Mouse (Mus musculus): ENCODE data around the gene Poc1b. TPM values are rescaled to one million over a fixed set of nuclear protein-coding genes. Genes with fewer than 3 reads are reported as not detected.

Gene Poc1b
- polyA plus RNA-seq, 1 experiment: 0.49 TPM

DNA sequence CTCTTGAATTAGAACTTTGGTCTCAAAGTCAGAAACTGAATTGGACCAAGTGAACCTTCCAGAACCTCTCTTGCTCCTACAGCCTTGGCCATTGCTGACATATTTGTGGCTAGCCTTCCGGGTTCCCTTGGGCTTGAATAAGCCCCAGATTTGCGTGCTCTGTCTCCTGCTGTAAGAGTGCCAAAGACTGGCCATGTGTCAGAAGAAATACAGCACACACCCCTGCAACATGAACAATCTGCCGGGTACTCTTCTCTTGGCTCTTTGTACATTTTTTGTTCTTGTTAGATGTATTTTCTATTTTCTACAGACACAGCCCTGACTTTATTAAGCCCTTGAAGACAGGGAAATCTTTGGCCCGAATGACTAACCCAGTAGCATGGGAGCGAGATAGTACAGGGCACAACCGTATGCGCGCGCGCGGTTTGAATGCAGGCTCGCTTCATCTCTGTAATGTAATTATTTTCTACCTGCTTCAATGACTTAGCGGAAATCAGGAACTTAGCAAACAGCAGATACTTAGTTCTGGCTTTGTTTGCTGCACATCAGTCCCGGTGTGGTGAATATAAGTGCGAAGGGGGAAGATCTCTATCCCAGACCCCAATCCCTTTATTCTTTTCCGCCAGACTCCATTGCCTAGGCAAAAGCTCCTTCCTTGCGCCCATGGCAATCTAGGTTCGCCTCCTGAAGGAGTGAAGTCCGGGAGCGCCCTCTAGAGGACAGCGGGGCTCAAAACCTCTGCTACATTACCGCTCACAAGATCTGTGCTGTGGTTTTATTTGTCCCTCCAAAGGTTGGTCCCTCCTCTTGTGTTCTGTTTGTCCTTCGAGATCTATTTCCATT lies 22.2 kb upstream of the Poc1b start:
- Histone ChIP-seq H3K27me3 (ENCODE audit: control insufficient read depth) (no peaks in the 10 kb centered on the region), H3K36me3 (ENCODE audit: control insufficient read depth) (no peaks in the 10 kb centered on the region), H3K4me1 (ENCODE audit: control insufficient read depth) (no peaks in the 10 kb centered on the region), H3K4me3 (replicated peaks) (no peak overlapping the region), H3K9me3 (ENCODE audit: control insufficient read depth, low read length) (no peaks in the 10 kb centered on the region)
- TF ChIP-seq GATA1 (IDR thresholded peaks at IDR 0.05; ENCODE audit: low read length): no peak
- no peak for TF ChIP-seq TAL1 (IDR thresholded peaks at IDR 0.05; ENCODE audit: low read length)

DNA sequence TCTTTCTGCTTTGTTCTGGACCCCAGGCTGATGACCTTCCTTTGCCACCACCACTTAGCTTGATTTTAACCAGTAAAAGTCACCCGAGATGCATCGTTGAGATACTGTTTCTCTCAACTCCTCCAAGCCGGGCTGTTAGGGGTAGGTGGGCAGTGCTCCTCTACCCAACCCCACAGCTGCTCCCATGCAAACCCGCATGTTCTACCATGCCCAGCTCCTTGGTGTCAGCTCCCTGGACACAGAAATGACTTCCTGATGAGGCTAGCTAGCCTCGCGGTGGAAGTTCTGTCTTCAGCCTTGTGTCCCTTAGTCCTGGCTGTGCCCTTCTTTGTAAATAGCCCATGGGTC lies 21.6 kb upstream of the Poc1b start:
- no peaks in the 10 kb centered on the region for H3K36me3 ChIP-seq (ENCODE audit: control insufficient read depth)
- no peak for TF ChIP-seq TAL1 (IDR thresholded peaks at IDR 0.05; ENCODE audit: low read length)
- TF ChIP-seq GATA1 (IDR thresholded peaks at IDR 0.05; ENCODE audit: low read length): no peak
- no peak overlapping the region for H3K4me3 ChIP-seq (replicated peaks)
- no peaks in the 10 kb centered on the region for H3K4me1 ChIP-seq (ENCODE audit: control insufficient read depth)
- no peaks in the 10 kb centered on the region for H3K27me3 ChIP-seq (ENCODE audit: control insufficient read depth)
- H3K9me3 ChIP-seq (ENCODE audit: control insufficient read depth, low read length): no peaks in the 10 kb centered on the region

- no peaks in the 10 kb centered on the region for H3K9me3 ChIP-seq (ENCODE audit: control insufficient read depth, low read length)
- H3K27me3 ChIP-seq (ENCODE audit: control insufficient read depth): no peaks in the 10 kb centered on the region
- H3K4me1 ChIP-seq (ENCODE audit: control insufficient read depth): no peaks in the 10 kb centered on the region
- no peak for TF ChIP-seq GATA1 (IDR thresholded peaks at IDR 0.05; ENCODE audit: low read length)
- no peak for TF ChIP-seq TAL1 (IDR thresholded peaks at IDR 0.05; ENCODE audit: low read length)
- no peak overlapping the region for H3K4me3 ChIP-seq (replicated peaks)
- H3K36me3 ChIP-seq (ENCODE audit: control insufficient read depth): no peaks in the 10 kb centered on the region
These were observed 20.8 kb upstream of the Poc1b start for GRCm38 (mm10) chr10:99086029-99086428.

- TF ChIP-seq GATA1 (IDR thresholded peaks at IDR 0.05; ENCODE audit: low read length) (no peak), TAL1 (IDR thresholded peaks at IDR 0.05; ENCODE audit: low read length) (no peak)
- H3K4me1 ChIP-seq (ENCODE audit: control insufficient read depth): no peaks in the 10 kb centered on the region
- no peak overlapping the region for H3K4me3 ChIP-seq (replicated peaks)
- no peaks in the 10 kb centered on the region for H3K36me3 ChIP-seq (ENCODE audit: control insufficient read depth)
- H3K9me3 ChIP-seq (ENCODE audit: control insufficient read depth, low read length): peaks cover 3% of the 10 kb centered on the region
- no peaks in the 10 kb centered on the region for H3K27me3 ChIP-seq (ENCODE audit: control insufficient read depth)
These were observed 16.9 kb upstream of the Poc1b start for GRCm38 (mm10) chr10:99089906-99090305.

DNA sequence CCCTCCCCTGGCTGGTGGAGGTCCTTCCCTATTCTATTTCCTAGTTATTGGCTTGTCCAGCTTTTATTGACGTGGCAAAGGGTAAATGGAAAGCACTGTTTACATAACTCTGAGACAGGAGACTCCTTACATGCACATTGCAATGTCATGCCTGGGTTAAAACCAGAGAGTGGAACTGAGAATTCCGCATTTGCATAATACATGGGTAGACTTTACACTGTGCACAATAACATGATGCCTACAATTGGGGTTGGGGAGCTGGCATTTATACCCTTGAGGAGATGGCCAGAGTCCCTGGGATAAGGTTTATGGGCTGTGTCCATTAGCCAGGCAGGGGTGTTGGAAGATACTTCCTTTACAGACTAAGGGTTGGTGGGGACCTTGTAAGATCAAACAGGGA lies 13.5 kb upstream of the Poc1b start:
- Histone ChIP-seq H3K9me3 (ENCODE audit: control insufficient read depth, low read length) (peaks cover 3% of the 10 kb centered on the region), H3K36me3 (ENCODE audit: control insufficient read depth) (no peaks in the 10 kb centered on the region), H3K4me3 (replicated peaks) (no peak overlapping the region), H3K4me1 (ENCODE audit: control insufficient read depth) (no peaks in the 10 kb centered on the region), H3K27me3 (ENCODE audit: control insufficient read depth) (no peaks in the 10 kb centered on the region)
- TF ChIP-seq GATA1 (IDR thresholded peaks at IDR 0.05; ENCODE audit: low read length): no peak

GRCm38 (mm10) chr10:99095114-99095513 lies 11.7 kb upstream of the Poc1b start:
- no peaks in the 10 kb centered on the region for H3K36me3 ChIP-seq (ENCODE audit: control insufficient read depth)
- TF ChIP-seq GATA1 (IDR thresholded peaks at IDR 0.05; ENCODE audit: low read length) (no peak), TAL1 (IDR thresholded peaks at IDR 0.05; ENCODE audit: low read length) (no peak)
- H3K9me3 ChIP-seq (ENCODE audit: control insufficient read depth, low read length): peaks cover 3% of the 10 kb centered on the region

GRCm38 (mm10) chr10:99097374-99097773 lies 9.5 kb upstream of the Poc1b start:
- no peak for TF ChIP-seq TAL1 (IDR thresholded peaks at IDR 0.05; ENCODE audit: low read length)
- TF ChIP-seq GATA1 (IDR thresholded peaks at IDR 0.05; ENCODE audit: low read length): no peak
- Histone ChIP-seq H3K27me3 (ENCODE audit: control insufficient read depth) (no peaks in the 10 kb centered on the region), H3K4me1 (ENCODE audit: control insufficient read depth) (no peaks in the 10 kb centered on the region), H3K4me3 (replicated peaks) (no peak overlapping the region), H3K36me3 (ENCODE audit: control insufficient read depth) (no peaks in the 10 kb centered on the region), H3K9me3 (ENCODE audit: control insufficient read depth, low read length) (peaks cover 3% of the 10 kb centered on the region)

More at GRCm38 (mm10) chr10:99095114-99095513, 11.7 kb upstream of the Poc1b start:
- Histone ChIP-seq H3K27me3 (ENCODE audit: control insufficient read depth) (no peaks in the 10 kb centered on the region), H3K4me1 (ENCODE audit: control insufficient read depth) (no peaks in the 10 kb centered on the region), H3K4me3 (replicated peaks) (no peak overlapping the region)

GRCm38 (mm10) chr10:99105522-99105921 lies 1.3 kb upstream of the Poc1b start:
- Histone ChIP-seq H3K4me1 (ENCODE audit: control insufficient read depth) (peaks cover 33% of the 10 kb centered on the region), H3K4me3 (replicated peaks) (peak overlapping the region; percentile 94), H3K27me3 (ENCODE audit: control insufficient read depth) (no peaks in the 10 kb centered on the region), H3K36me3 (ENCODE audit: control insufficient read depth) (peaks cover 22% of the 10 kb centered on the region), H3K9me3 (ENCODE audit: control insufficient read depth, low read length) (peaks cover 9% of the 10 kb centered on the region)
- TF ChIP-seq GATA1 (IDR thresholded peaks at IDR 0.05; ENCODE audit: low read length) (no peak), TAL1 (IDR thresholded peaks at IDR 0.05; ENCODE audit: low read length) (no peak)

DNA sequence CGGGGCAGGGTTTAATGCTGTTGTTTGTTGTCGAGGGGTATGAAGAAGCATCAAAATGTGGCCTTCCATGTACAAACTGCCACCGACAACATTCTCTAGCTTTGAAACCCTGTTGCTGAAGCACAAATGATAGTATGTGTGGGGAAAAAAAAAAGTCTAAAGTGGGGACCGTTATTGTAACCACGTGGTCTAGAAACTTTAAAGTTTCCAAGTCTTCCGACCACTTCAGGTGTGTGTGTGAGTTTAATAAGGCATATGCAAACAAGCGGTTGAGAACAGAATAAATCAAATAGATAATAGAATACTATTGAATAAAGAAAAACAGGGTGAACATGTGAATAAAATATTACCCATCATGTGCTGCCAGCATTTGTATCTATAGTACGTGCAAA lies 529 bp upstream of the Poc1b start:
- H3K36me3 ChIP-seq (ENCODE audit: control insufficient read depth): peaks cover 26% of the 10 kb centered on the region
- no peaks in the 10 kb centered on the region for H3K27me3 ChIP-seq (ENCODE audit: control insufficient read depth)
- peaks cover 9% of the 10 kb centered on the region for H3K9me3 ChIP-seq (ENCODE audit: control insufficient read depth, low read length)
- H3K4me3 ChIP-seq (replicated peaks): peak overlapping the region; percentile 94
- peaks cover 35% of the 10 kb centered on the region for H3K4me1 ChIP-seq (ENCODE audit: control insufficient read depth)
- TF ChIP-seq TAL1 (IDR thresholded peaks at IDR 0.05; ENCODE audit: low read length) (no peak), GATA1 (IDR thresholded peaks at IDR 0.05; ENCODE audit: low read length) (no peak)
